Mouse (Mus musculus) kidney, adult 2 months (tissue): ENCODE data around the gene Epn2. TPM values are rescaled to one million over a fixed set of nuclear protein-coding genes. Genes with fewer than 3 reads are reported as not detected.

Experiments used
- DNase-seq: peaks from one replicate; pipeline ENCODE4 v3.0.0; 2021
- H3K27ac ChIP-seq: fragments of 200-500 bp; 2 replicates; pipeline ENCODE4 v1.5.1; 2012; ENCODE audit warnings: low read depth, low read length, control low read depth, inconsistent platforms; ENCODE audit not compliant: insufficient read depth
- H3K27me3 ChIP-seq: fragments of 200-500 bp; replicated peaks from 2 replicates; pipeline ENCODE4 v1.6.1; 2012; ENCODE audit warnings: mild to moderate bottlenecking, moderate library complexity, low read length, inconsistent platforms; ENCODE audit not compliant: control insufficient read depth, insufficient read depth
- H3K36me3 ChIP-seq: fragments of 200-500 bp; 2 replicates; pipeline ENCODE4 v1.6.1; 2012; ENCODE audit warnings: mild to moderate bottlenecking, moderate library complexity, low read length, inconsistent platforms; ENCODE audit not compliant: control insufficient read depth, insufficient read depth
- H3K4me1 ChIP-seq: fragments of 200-500 bp; 2 replicates; pipeline ENCODE4 v1.6.1; 2011; ENCODE audit warnings: low read length; ENCODE audit not compliant: control insufficient read depth, insufficient read depth
- H3K4me3 ChIP-seq: fragments of 200-500 bp; 2 replicates; pipeline ENCODE4 v1.5.1; 2011; ENCODE audit warnings: mild to moderate bottlenecking, low read depth, low read length, control low read depth; ENCODE audit not compliant: insufficient read depth
- CTCF ChIP-seq: fragments of 200-500 bp; conservative IDR thresholded peaks from 2 replicates; pipeline ENCODE4 v1.5.1; 2011; ENCODE audit warnings: low read depth, mild to moderate bottlenecking, control low read depth, low read length, moderate library complexity, mixed read lengths; ENCODE audit not compliant: insufficient read depth, insufficient read length
- POLR2A ChIP-seq: fragments of 200-500 bp; IDR thresholded peaks from one replicate; pipeline ENCODE4 v1.6.1; 2011; ENCODE audit warnings: low read depth, low read length, control low read depth
- WGBS: fragments of 180-500 bp; shearing (Covaris S2); methylation state at CpG from one replicate; pipeline ENCODE4 v1.1.7; 2018; 5-methylcytosine and 5-hydroxymethylcytosine counted together
- polyA plus RNA-seq: library from polyadenylated mRNA; depleted of rRNA; stranded (reverse); fragments of >200 nt; gene quantifications from 2 replicates; pipeline ENCODE4 v1.2.3, GENCODE M21; 2012

The Epn2 gene
- polyA plus RNA-seq, 1 experiment = 23.1 TPM

DNA sequence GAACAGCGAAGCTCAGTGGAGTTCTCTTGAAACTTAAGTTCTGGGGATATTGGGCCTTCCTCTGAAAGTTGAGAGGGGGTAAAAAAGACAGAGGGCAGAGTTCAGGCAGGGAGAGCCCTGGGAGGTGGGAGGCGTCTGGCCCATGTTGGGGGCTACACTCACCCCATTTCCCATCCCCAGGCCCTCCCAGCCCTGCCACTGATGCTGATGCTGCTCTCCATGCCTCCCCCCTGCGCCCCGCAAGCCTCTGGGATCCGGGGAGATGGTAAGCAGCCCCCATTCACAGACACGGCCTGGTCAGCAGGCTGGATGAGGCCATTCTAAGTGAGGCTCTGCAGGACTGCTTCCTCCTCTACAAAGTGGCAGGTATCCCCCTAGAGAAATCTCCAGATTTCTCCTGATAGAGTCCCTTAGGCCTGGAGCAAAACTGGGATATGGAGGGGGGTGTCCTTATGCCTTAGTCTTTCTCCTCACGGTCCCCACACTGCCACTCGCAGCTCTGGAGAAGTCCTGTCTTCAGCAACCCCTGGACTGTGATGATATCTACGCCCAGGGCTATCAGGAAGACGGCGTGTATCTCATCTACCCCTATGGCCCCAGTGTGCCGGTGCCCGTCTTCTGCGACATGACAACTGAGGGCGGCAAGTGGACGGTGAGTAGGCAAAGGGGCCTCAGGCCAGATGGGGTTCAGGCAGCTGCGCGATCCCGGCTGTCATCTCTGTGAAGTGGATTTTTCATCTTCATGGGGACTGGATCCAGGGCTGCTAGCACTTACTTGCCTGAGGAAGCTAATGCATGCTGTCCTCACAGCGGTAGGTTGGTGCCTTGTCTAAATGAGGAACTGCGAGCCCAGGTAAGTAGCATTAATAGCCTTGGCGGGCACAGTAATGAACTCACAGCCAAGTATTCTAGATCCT, 93.7 kb downstream of the Epn2 start:
- no peak for TF ChIP-seq CTCF
- no peak for TF ChIP-seq POLR2A
- H3K27me3 ChIP-seq = no peaks in the 10 kb centered on the region
- no peak overlapping the region for H3K4me3 ChIP-seq
- no peaks in the 10 kb centered on the region for H3K36me3 ChIP-seq
- no peak overlapping the region for H3K27ac ChIP-seq
- DNase-seq = no peak
- 83% methylated on average over 22 of the region's 22 CpGs for WGBS
- H3K4me1 ChIP-seq = no peaks in the 10 kb centered on the region

DNA sequence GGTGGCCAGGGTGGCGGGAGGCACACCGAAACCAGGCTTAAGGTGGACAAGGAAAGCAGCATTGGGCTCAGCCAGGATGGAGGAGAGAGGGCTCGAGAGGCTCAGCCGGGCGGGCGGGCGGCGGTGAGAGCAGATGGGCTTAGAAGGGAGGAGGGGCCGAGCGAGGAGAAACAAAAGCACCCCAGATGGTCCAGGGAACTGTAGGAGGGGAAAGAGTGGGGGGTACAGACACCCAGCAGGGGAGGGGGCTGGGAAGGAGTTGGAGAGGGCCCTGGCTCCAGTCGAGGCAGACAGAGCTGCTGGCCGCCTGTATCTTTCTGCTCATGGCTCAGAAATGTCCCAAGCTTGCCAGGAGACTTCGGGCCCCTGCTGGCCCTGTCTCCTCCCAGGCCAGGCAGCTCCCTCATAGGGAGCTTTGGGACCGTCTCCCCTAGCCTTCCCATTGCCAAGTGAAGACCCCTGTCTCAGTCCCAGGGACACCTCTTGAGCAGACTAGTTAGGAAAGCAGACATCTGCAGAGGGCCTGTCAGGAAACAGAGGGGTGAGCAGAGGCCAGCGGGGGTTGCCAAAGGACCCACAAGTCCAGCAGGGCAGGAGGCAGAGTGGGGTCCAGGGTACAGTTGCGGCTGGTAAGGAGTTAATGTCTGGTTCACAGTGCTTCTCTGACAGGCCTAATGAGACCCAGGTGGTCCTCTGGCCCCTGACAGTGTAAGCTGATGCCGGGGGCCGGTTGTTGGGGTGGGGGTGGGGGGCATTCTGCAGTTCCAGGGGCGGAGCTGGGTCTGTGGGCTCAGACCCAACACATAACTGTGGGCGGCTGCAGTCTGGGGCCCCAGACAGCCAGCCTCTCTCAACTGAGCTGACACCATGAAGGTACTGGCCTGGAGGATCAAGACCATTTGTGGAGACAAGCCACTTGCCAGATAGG, 94.6 kb downstream of the Epn2 start, which contains the start of gene Mfap4:
Gene Mfap4, plus strand, starts transcription at position 819 of the 928 bp plus-strand sequence.
- no peak for DNase-seq

GRCm38 (mm10) chr11:61484256-61484612, 95.3 kb downstream of the Epn2 start:
- 41% methylated on average over 10 of the region's 10 CpGs for WGBS
- Histone ChIP-seq H3K27ac (no peak overlapping the region), H3K4me3 (no peak overlapping the region)

More for the DNA sequence above, 94.6 kb downstream of the Epn2 start, which contains the start of gene Mfap4:
- Histone ChIP-seq H3K27ac (no peak within 1 kb of the TSS), H3K4me1 (no peaks in the 10 kb centered on the region), H3K27me3 (no peaks in the 10 kb centered on the region), H3K36me3 (no peaks in the 10 kb centered on the region), H3K4me3 (no peak within 1 kb of the TSS)
- no peak for TF ChIP-seq CTCF
- TF ChIP-seq POLR2A = no peak
- 54% methylated on average over 20 of the region's 20 CpGs for WGBS

GRCm38 (mm10) chr11:61483226-61483845, 96.2 kb downstream of the Epn2 start:
- TF ChIP-seq CTCF = no peak
- no peak for TF ChIP-seq POLR2A
- no peaks in the 10 kb centered on the region for H3K27me3 ChIP-seq
- no peak for DNase-seq
- no peaks in the 10 kb centered on the region for H3K4me1 ChIP-seq
- no peak overlapping the region for H3K27ac ChIP-seq
- H3K36me3 ChIP-seq = no peaks in the 10 kb centered on the region
- H3K4me3 ChIP-seq = no peak overlapping the region
- WGBS = 80% methylated on average over 13 of the region's 13 CpGs

More at GRCm38 (mm10) chr11:61484256-61484612, 95.3 kb downstream of the Epn2 start:
- no peak for DNase-seq
- TF ChIP-seq POLR2A = no peak
- TF ChIP-seq CTCF = no peak
- Histone ChIP-seq H3K36me3 (no peaks in the 10 kb centered on the region), H3K4me1 (no peaks in the 10 kb centered on the region), H3K27me3 (no peaks in the 10 kb centered on the region)

GRCm38 (mm10) chr11:61481239-61482090, 98.0 kb downstream of the Epn2 start:
- Histone ChIP-seq H3K27me3 (no peaks in the 10 kb centered on the region), H3K4me1 (no peaks in the 10 kb centered on the region), H3K27ac (no peak overlapping the region), H3K4me3 (no peak overlapping the region), H3K36me3 (no peaks in the 10 kb centered on the region)
- no peak for DNase-seq
- WGBS = 71% methylated on average over 9 of the region's 9 CpGs
- no peak for TF ChIP-seq POLR2A
- no peak for TF ChIP-seq CTCF

GRCm38 (mm10) chr11:61478788-61479187, 100.7 kb downstream of the Epn2 start:
- Histone ChIP-seq H3K27me3 (no peaks in the 10 kb centered on the region; the same call in 1 of the 2 replicates), H3K36me3 (no peaks in the 10 kb centered on the region), H3K4me1 (no peaks in the 10 kb centered on the region), H3K27ac (no peak overlapping the region), H3K4me3 (no peak overlapping the region)
- TF ChIP-seq CTCF = no peak
- TF ChIP-seq POLR2A = no peak
- DNase-seq = no peak
- 90% methylated on average over 4 of the region's 4 CpGs for WGBS
